Mouse (Mus musculus) CH12.LX (cell line): Measurements from ENCODE around the gene Zc2hc1b. TPM values are rescaled to one million over a fixed set of nuclear protein-coding genes. Genes with fewer than 3 reads are reported as not detected.

Source experiments
- DNase-seq: peaks from one replicate; pipeline ENCODE4 v3.0.0-alpha.2; 2013; ENCODE audit errors: extremely low read depth
- H3K27ac ChIP-seq: 2 replicates; pipeline ENCODE4 v1.5.1; 2012; ENCODE audit warnings: low read depth, mild to moderate bottlenecking, control low read depth, moderate library complexity; ENCODE audit not compliant: insufficient read depth
- H3K27me3 ChIP-seq: replicated peaks from 2 replicates; pipeline ENCODE3; 2012; ENCODE audit warnings: inconsistent platforms
- H3K36me3 ChIP-seq, 2 experiments: replicated peaks in 1 of 2; 2 replicates each; pipeline versions ENCODE3 to v1.6.1; 2012; ENCODE audit warnings: inconsistent platforms in 1 of 2, low read length in 1 of 2, mild to moderate bottlenecking in 1 of 2, mixed read lengths in 1 of 2, moderate library complexity in 1 of 2; ENCODE audit not compliant: control insufficient read depth in 1 of 2, insufficient read depth in 1 of 2
- H3K4me1 ChIP-seq, 2 experiments: 2 replicates each; pipeline ENCODE4 v1.6.1; 2012; ENCODE audit warnings: inconsistent platforms in 1 of 2, moderate library complexity in 1 of 2; ENCODE audit not compliant: insufficient read depth in 2 of 2, control insufficient read depth in 1 of 2
- H3K4me2 ChIP-seq: 2 replicates; pipeline ENCODE4 v1.6.1; 2012; ENCODE audit warnings: low read depth, mild to moderate bottlenecking, control low read depth; ENCODE audit not compliant: poor library complexity, insufficient read depth, severe bottlenecking
- H3K4me3 ChIP-seq, 3 experiments: fragments of 150-350 bp in 1 of 3; sonication (generic) in 1 of 3; replicated peaks in 1 of 3; 2 replicates each; pipeline versions ENCODE3 to v1.5.1; 2011 to 2012; ENCODE audit warnings: low read depth in 2 of 3, low read length in 2 of 3, mild to moderate bottlenecking in 2 of 3, moderate library complexity in 2 of 3, control low read depth in 1 of 3, improper control_type of control experiment in 1 of 3, inconsistent platforms in 1 of 3, mixed read lengths in 1 of 3; ENCODE audit not compliant: poor library complexity in 1 of 3
- H3K79me2 ChIP-seq: replicated peaks from 2 replicates; pipeline ENCODE4 v1.6.1; 2012; ENCODE audit warnings: mild to moderate bottlenecking, moderate library complexity; ENCODE audit not compliant: control insufficient read depth, poor library complexity, insufficient read depth, severe bottlenecking; ENCODE audit errors: extremely low read depth
- H3K9ac ChIP-seq: 2 replicates; pipeline ENCODE4 v1.6.1; 2012; ENCODE audit warnings: low read depth, mild to moderate bottlenecking, control low read depth, moderate library complexity; ENCODE audit not compliant: insufficient read depth
- H3K9me3 ChIP-seq: replicated peaks from 2 replicates; pipeline ENCODE3; 2012; ENCODE audit warnings: low read length, inconsistent platforms, mixed read lengths
- CHD2 ChIP-seq: IDR thresholded peaks from 2 replicates; pipeline ENCODE4 v1.6.1; 2011; ENCODE audit warnings: low read length, improper control_type of control experiment
- CTCF ChIP-seq, 2 experiments: IDR thresholded peaks in 1 of 2; conservative IDR thresholded peaks in 1 of 2; 2 replicates each; pipeline ENCODE4 v1.5.1; 2011 to 2012; ENCODE audit warnings: low read depth in 2 of 2, low read length in 2 of 2, improper control_type of control experiment in 1 of 2, inconsistent platforms in 1 of 2, mild to moderate bottlenecking in 1 of 2, moderate library complexity in 1 of 2
- EP300 ChIP-seq: IDR thresholded peaks from 2 replicates; pipeline ENCODE4 v1.6.1; 2011; ENCODE audit warnings: low read length, improper control_type of control experiment
- ETS1 ChIP-seq: conservative IDR thresholded peaks from 2 replicates; pipeline ENCODE4 v1.6.1; 2012; ENCODE audit warnings: low read depth, mild to moderate bottlenecking, inconsistent platforms, low read length, improper control_type of control experiment, moderate library complexity
- JUN ChIP-seq: IDR thresholded peaks from 2 replicates; pipeline ENCODE4 v1.6.1; 2011; ENCODE audit warnings: low read depth, mild to moderate bottlenecking, low read length, improper control_type of control experiment, moderate library complexity; ENCODE audit not compliant: insufficient read depth
- MAFK ChIP-seq: IDR thresholded peaks from 2 replicates; pipeline ENCODE4 v1.6.1; 2011; ENCODE audit warnings: low read length, improper control_type of control experiment; ENCODE audit not compliant: insufficient replicate concordance
- MXI1 ChIP-seq: IDR thresholded peaks from 2 replicates; pipeline ENCODE4 v1.6.1; 2011; ENCODE audit warnings: mild to moderate bottlenecking, low read depth, low read length, improper control_type of control experiment
- MYC ChIP-seq: IDR thresholded peaks from 2 replicates; pipeline ENCODE4 v1.6.1; 2011; ENCODE audit warnings: low read depth, mild to moderate bottlenecking, improper control_type of control experiment, low read length
- NELFE ChIP-seq: IDR thresholded peaks from 2 replicates; pipeline ENCODE4 v1.6.1; 2011; ENCODE audit warnings: low read depth, low read length, improper control_type of control experiment
- POLR2AphosphoS2 ChIP-seq: IDR thresholded peaks from 2 replicates; pipeline ENCODE4 v1.6.1; 2011; ENCODE audit warnings: low read depth, low read length, improper control_type of control experiment
- SMC3 ChIP-seq: IDR thresholded peaks from 2 replicates; pipeline ENCODE4 v1.6.1; 2011; ENCODE audit warnings: low read depth, low read length, improper control_type of control experiment
- TBP ChIP-seq: conservative IDR thresholded peaks from 2 replicates; pipeline ENCODE4 v1.6.1; 2011; ENCODE audit warnings: low read depth, low read length, improper control_type of control experiment
- TCF12 ChIP-seq: IDR thresholded peaks from 2 replicates; pipeline ENCODE4 v1.6.1; 2014; ENCODE audit warnings: low read depth, mild to moderate bottlenecking, inconsistent platforms, low read length, improper control_type of control experiment
- UBTF ChIP-seq: IDR thresholded peaks from 2 replicates; pipeline ENCODE4 v1.6.1; 2012; ENCODE audit warnings: low read depth, mild to moderate bottlenecking, inconsistent platforms, low read length, improper control_type of control experiment, moderate library complexity
- USF1 ChIP-seq: IDR thresholded peaks from 2 replicates; pipeline ENCODE4 v1.6.1; 2014; ENCODE audit warnings: low read depth, mild to moderate bottlenecking, inconsistent platforms, low read length, improper control_type of control experiment
- ZC3H11A ChIP-seq: IDR thresholded peaks from 2 replicates; pipeline ENCODE4 v1.6.1; 2012; ENCODE audit warnings: low read depth, mild to moderate bottlenecking, inconsistent platforms, low read length, improper control_type of control experiment
- ZKSCAN1 ChIP-seq: IDR thresholded peaks from 2 replicates; pipeline ENCODE4 v1.6.1; 2012; ENCODE audit warnings: low read depth, inconsistent platforms, low read length, improper control_type of control experiment, borderline replicate concordance
- ZMIZ1 ChIP-seq: IDR thresholded peaks from 2 replicates; pipeline ENCODE4 v1.6.1; 2012; ENCODE audit warnings: low read depth, mild to moderate bottlenecking, inconsistent platforms, low read length, improper control_type of control experiment
- dilution Hi-C: fragments of 300-500 bp; cut with MboI; formaldehyde crosslinking; loops from 2 replicates; pipeline ENCODE4 v1.14.3; 2020; ENCODE audit warnings: low sequenced_read_pairs; ENCODE audit not compliant: extremely low pct_unique_long_range_greater_than_20kb, extremely low pct_ligation_motif_present
- in situ Hi-C: fragments of 300-500 bp; cut with MboI; formaldehyde crosslinking; loops from 3 replicates; pipeline ENCODE4 v1.14.3; 2019; ENCODE audit warnings: low sequenced_read_pairs, low pct_ligation_motif_present, low pct_unique_long_range_greater_than_20kb, mixed read lengths
- polyA plus RNA-seq: library from polyadenylated mRNA; unstranded; fragments of >175 nt; gene quantifications from 2 replicates; pipeline ENCODE4 v1.2.1, GENCODE M21; 2012; ENCODE audit warnings: low read depth; ENCODE audit not compliant: insufficient read length
- total RNA-seq, 2 experiments: library from RNA; depleted of rRNA; stranded (reverse); fragments of 300-350 nt in 1 of 2; fragments of >200 nt in 1 of 2; gene quantifications; 2 replicates each; pipeline ENCODE4 v1.2.3; 2012 to 2014

The Zc2hc1b gene
- total and polyA plus RNA-seq, 3 experiments = not detected

GRCm38 (mm10) chr10:13118770-13119102 is 59.1 kb downstream of the Zc2hc1b start:
- H3K4me2 ChIP-seq = no peak overlapping the region
- no peak overlapping the region for H3K4me3 ChIP-seq
- no peak overlapping the region for H3K9ac ChIP-seq
- no peak for DNase-seq
- H3K9me3 ChIP-seq = no peaks in the 10 kb centered on the region
- H3K27me3 ChIP-seq = no peaks in the 10 kb centered on the region
- in situ Hi-C loops (no loop called here), dilution Hi-C loops (no loop called here)
- TF ChIP-seq TCF12 (no peak), USF1 (no peak), ZMIZ1 (no peak), ZC3H11A (no peak), MXI1 (no peak), ETS1 (no peak), MAFK (no peak), ZKSCAN1 (no peak), JUN (no peak), TBP (no peak), EP300 (no peak), MYC (no peak), CTCF (conservative IDR thresholded peaks at IDR 0.05 in 1 of 2, IDR thresholded peaks at IDR 0.05 in 1 of 2; ENCODE audit: low read depth in 2 of 2, low read length in 2 of 2) (no peak)
- no peaks in the 10 kb centered on the region for H3K4me1 ChIP-seq
- H3K36me3 ChIP-seq = no peaks in the 10 kb centered on the region
- no peak overlapping the region for H3K27ac ChIP-seq
- H3K79me2 ChIP-seq = no peaks in the 10 kb centered on the region

DNA sequence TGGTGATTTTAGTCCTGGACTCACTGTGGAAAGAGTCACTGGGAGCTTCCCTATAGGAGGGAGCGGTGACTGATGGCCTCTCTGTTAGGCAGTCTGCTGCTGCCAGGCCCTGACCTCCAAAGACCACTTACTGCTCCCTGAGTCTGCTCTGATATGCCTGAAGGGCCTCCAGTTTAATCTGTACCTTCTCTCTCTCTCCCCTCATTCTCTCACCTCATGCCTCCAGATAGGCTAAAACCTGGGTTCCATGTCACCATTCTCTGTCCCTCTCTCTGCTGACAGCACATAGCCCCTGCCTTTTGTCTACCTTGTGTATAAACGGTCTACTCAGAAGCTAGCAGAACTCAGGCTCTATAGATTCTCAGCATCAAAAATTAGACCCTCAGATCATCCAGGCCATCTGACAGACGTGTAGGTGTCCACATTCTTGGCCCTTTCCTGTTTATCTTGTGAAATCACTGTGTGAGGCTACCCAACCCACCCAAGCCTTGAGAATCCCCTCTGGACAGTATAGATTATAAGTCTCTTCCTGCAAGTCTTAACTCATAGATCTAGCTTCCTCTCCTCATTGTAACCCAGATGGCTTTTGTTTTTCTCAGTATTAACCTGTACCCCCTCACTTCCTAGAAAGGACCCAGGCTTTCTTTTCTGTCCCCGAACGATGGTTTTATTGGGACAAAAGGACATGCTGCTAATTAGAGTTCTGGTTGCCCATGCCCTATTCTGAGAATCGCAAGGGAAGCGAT is 59.6 kb downstream of the Zc2hc1b start:
- Histone ChIP-seq H3K27me3 (no peaks in the 10 kb centered on the region), H3K79me2 (no peaks in the 10 kb centered on the region), H3K27ac (no peak overlapping the region), H3K4me1 (no peaks in the 10 kb centered on the region), H3K36me3 (no peaks in the 10 kb centered on the region), H3K4me3 (no peak overlapping the region), H3K4me2 (no peak overlapping the region), H3K9me3 (no peaks in the 10 kb centered on the region), H3K9ac (no peak overlapping the region)
- in situ Hi-C loops = no loop called here
- dilution Hi-C loops = no loop called here
- no peak for TF ChIP-seq CHD2
- TF ChIP-seq USF1 = no peak
- no peak for TF ChIP-seq TCF12
- no peak for TF ChIP-seq ZC3H11A
- TF ChIP-seq POLR2AphosphoS2 = no peak
- no peak for TF ChIP-seq MXI1
- no peak for TF ChIP-seq ETS1
- TF ChIP-seq SMC3 = no peak
- TF ChIP-seq UBTF = no peak
- TF ChIP-seq NELFE = no peak
- no peak for DNase-seq
